Mouse (Mus musculus) gastrocnemius, postnatal 14 days (tissue): ENCODE measurements around the gene Sox10. TPM values are rescaled to one million over a fixed set of nuclear protein-coding genes. Genes with fewer than 3 reads are reported as not detected.
A peak's percentile ranks its signal among the peaks of the same experiment; 100 is the strongest.

ENCODE experiments used
- DNase-seq: peaks from one replicate; pipeline ENCODE4 v3.0.0; 2021; ENCODE audit warnings: mixed read lengths
- intact Hi-C: fragments of 180-260 bp; cut with DNase I; formaldehyde crosslinking; loops from one replicate; pipeline ENCODE4 v1.15.1; 2025; ENCODE audit warnings: low total_unique reads
- long read RNA-seq, 2 experiments: library from polyadenylated mRNA; stranded (forward); transcript quantifications; one replicate each; pipeline ENCODE4 v2.0.0; 2021
- total RNA-seq, 2 experiments: library from RNA; stranded (reverse); gene quantifications; 2 replicates each; pipeline ENCODE4 v1.2.3; 2021

The Sox10 gene
- total RNA-seq = 1 to 10 TPM; 2.3 to 6.5 TPM
- long read RNA-seq, experiment 1 = 0 reads
- long read RNA-seq, experiment 2, transcript Sox10-201 (4 exons, 2,713 nt) = major isoform, 8 of 14 reads
- long read RNA-seq, experiment 2, partial matches to known transcripts = 3 of 14 reads
- long read RNA-seq, experiment 2, other reads (novel, unspliced or antisense) = 3 of 14 reads

DNA sequence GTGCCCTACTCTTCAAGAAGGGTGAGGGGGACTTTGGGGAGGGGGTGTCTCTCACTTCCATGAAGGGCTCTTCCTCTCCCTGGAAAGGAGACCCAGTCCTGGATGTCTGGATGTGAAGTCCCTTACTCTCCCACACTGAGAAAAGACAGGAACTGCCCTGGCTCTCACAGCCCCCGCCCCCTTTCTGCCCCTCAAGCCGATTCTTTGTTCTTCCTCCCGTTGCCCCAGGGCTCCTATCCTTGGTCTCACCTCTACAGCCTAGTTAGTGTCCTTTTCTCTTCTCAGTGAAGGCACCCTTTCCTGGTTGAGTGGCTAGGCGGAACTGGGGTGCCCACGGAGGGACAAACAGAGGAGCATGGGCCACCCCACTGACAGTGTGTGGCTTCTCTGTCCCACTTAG lies at the start of gene Sox10:
Sox10 (minus strand) TSS at position 101 of the 400 bp plus-strand sequence.
- DNase-seq = no peak
- intact Hi-C loops = no loop called here

DNA sequence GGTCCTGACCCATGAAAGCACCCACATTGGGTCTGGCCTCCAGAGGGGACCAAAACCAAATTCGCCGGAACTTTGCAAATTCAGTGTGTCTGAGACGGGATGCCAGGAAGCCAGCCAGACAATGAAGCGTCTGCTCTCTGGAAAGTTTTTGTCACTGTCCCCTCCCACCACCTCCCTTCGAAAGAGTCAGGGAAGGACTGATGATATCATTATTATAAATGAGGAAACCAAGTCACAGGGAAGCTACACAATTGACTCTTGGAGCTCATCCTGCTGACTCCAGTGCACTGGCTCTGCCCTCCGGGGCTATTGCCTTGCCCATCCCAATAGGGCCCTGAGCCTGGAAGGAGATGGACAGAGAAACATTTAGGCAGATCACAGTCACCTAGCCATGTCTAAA lies 48.6 kb upstream of the Sox10 start:
- intact Hi-C loops = no loop called here
- no peak for DNase-seq

DNA sequence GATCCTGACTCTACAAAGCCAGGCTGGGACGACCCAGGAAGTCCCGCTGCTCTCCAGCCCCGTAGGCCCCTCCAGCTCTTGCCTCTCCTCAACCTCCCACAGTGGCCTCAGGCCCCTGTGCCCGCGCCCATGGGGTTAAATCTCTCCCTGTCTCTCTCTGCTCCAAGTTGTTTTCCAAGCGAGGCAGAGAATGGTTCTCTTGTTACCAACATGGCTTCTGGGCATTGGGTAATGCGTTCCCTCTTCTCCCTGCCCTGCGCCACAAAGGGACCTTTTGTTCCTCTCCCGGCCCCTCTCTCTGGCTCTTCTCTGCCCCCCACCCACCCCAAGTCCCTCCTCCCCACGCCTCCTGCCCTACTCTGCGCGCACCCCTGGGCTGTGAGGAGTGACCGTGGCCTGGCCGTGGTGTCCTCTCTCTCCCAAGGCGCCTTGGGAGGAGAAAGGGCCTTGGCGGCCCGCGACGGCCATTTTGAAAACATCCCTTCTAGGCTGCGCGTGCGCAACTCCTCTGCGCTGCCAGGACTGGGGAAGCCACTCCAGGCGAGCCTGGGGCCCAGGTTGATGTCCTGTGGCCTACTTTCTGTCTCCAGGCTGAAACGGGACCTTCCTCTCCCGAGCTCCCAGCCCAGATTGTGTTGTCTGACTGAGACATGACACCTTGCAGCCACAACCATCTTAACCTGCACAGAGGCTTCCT lies 47.9 kb upstream of the Sox10 start:
- intact Hi-C loops = no loop called here
- no peak for DNase-seq

DNA sequence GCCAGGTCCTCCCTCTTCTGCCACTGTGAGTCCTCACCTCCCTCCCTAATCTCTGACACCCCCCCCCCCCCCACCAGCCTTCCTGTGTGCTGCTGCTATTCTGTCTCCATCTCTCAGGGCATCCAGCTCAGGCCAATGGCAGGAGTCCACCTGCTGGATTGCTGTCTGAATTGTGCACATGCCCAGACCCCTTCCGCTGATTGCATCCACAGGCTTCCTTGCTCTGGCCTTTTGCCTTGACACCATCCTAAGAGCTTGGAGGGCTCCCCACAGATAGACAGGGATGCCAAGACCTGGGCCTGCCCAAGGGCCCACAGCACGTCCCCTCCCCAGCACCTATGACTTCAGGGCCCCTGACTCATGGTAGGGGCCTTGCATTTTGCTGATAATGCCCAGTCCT lies 45.3 kb upstream of the Sox10 start:
- DNase-seq = peak; percentile 53
- intact Hi-C loops = no loop called here

GRCm38 (mm10) chr15:79208758-79209439 lies 43.9 kb upstream of the Sox10 start:
- DNase-seq = peak; percentile 49
- intact Hi-C loops = no loop called here

- intact Hi-C loops = no loop called here
- no peak for DNase-seq
Measured at GRCm38 (mm10) chr15:79208211-79208610, 43.2 kb upstream of the Sox10 start.

- no peak for DNase-seq
- intact Hi-C loops = no loop called here
Measured at GRCm38 (mm10) chr15:79202575-79202974, 37.5 kb upstream of the Sox10 start.

GRCm38 (mm10) chr15:79201491-79202150 lies 36.6 kb upstream of the Sox10 start:
- no peak for DNase-seq
- intact Hi-C loops = no loop called here

- intact Hi-C loops = no loop called here
- DNase-seq = no peak
Measured at GRCm38 (mm10) chr15:79199390-79199976, 34.4 kb upstream of the Sox10 start.

- intact Hi-C loops = no loop called here
- no peak for DNase-seq
Measured at GRCm38 (mm10) chr15:79195492-79195891, 30.5 kb upstream of the Sox10 start.

GRCm38 (mm10) chr15:79194946-79195345 lies 29.9 kb upstream of the Sox10 start:
- no peak for DNase-seq

GRCm38 (mm10) chr15:79194048-79194447 lies 29.0 kb upstream of the Sox10 start:
- intact Hi-C loops = no loop called here
- no peak for DNase-seq

More at GRCm38 (mm10) chr15:79194946-79195345, 29.9 kb upstream of the Sox10 start:
- intact Hi-C loops = no loop called here

DNA sequence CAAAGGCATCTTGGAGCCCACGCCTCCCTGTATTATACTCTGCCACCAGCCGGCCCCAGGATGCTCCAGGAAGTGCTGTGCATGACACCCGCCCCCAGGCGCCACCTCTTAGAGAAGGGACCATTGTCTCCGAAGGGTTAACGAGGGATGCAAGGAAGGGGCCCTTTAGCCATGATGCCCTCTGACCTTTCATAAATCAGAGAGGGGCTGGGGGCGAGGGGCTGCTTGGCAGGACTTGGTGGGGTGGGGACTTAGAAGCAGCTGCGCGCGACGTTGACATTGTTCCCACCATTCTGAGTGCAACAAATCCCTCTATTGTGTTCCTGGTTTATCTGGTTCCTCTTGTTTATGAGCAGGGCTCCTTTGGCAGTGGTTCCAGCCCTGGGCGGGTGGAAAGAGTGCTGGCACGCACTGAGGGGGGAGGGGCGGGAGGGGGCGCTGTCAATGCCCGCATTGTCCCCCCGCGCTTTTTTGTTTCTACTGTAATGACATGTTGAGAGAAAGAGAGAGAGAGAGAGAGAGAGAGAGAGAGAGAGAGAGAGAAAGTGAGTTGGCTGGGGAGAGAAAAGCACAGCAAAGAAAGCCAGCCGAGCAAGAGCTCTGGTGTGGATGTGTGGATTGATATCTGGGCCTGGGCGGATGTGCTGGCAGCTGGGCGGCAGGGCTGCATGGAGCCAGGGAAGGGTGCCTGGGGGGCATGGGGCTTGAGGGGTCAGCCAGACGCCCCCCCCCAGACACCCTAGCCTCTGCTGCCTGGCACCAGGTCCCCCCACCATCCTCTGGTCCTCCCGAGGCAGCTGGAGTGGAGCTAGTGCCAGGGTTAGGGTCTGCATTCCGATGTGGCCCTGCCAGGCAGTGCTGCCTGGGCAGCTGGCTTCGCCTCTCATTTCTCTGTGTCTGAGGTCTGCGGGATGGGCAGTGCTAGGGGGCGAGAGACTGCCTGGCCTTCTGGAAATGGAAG lies 28.1 kb upstream of the Sox10 start:
- intact Hi-C loops = no loop called here
- DNase-seq = peak; percentile 62

- intact Hi-C loops = no loop called here
- no peak for DNase-seq
Measured at GRCm38 (mm10) chr15:79192450-79192849, 27.4 kb upstream of the Sox10 start.

GRCm38 (mm10) chr15:79191426-79191825 lies 26.4 kb upstream of the Sox10 start:
- no peak for DNase-seq
- intact Hi-C loops = no loop called here

- intact Hi-C loops = no loop called here
Measured at GRCm38 (mm10) chr15:79187819-79188218, 22.8 kb upstream of the Sox10 start.

GRCm38 (mm10) chr15:79185213-79185612 lies 20.2 kb upstream of the Sox10 start:
- intact Hi-C loops = no loop called here
- no peak for DNase-seq

More at GRCm38 (mm10) chr15:79187819-79188218, 22.8 kb upstream of the Sox10 start:
- DNase-seq = no peak

- no peak for DNase-seq
- intact Hi-C loops = no loop called here
Measured at GRCm38 (mm10) chr15:79176905-79177304, 11.9 kb upstream of the Sox10 start.

- intact Hi-C loops = no loop called here
- no peak for DNase-seq
Measured at GRCm38 (mm10) chr15:79166712-79167111, 1.7 kb upstream of the Sox10 start.
